Mouse (Mus musculus) B cell, adult 67 days (primary cell): Measurements from ENCODE around the gene Olfr974. TPM values are rescaled to one million over a fixed set of nuclear protein-coding genes. Genes with fewer than 3 reads are reported as not detected.

ENCODE experiments used
- total RNA-seq, 2 experiments: library from RNA; stranded (reverse); gene quantifications; 4 replicates each; pipeline ENCODE4 v1.2.4; 2023

Gene Olfr974
- total RNA-seq, result not detected

GRCm38 (mm10) chr9:39937201-39937600, at the start of gene Olfr974:
Gene Olfr974, plus strand, starts transcription at chr9:39937501.

GRCm38 (mm10) chr9:39907036-39907435, 30.3 kb upstream of the Olfr974 start, which contains the start of gene Olfr229:
Gene Olfr229, plus strand, starts transcription at chr9:39907336.

GRCm38 (mm10) chr9:39951946-39952345, 14.6 kb downstream of the Olfr974 start, which contains the start of gene Olfr975:
Gene Olfr975, minus strand, starts transcription at chr9:39952046.

GRCm38 (mm10) chr9:39961033-39961432, 23.7 kb downstream of the Olfr974 start, which contains the start of gene Olfr976:
Gene Olfr976, minus strand, starts transcription at chr9:39961133.

DNA sequence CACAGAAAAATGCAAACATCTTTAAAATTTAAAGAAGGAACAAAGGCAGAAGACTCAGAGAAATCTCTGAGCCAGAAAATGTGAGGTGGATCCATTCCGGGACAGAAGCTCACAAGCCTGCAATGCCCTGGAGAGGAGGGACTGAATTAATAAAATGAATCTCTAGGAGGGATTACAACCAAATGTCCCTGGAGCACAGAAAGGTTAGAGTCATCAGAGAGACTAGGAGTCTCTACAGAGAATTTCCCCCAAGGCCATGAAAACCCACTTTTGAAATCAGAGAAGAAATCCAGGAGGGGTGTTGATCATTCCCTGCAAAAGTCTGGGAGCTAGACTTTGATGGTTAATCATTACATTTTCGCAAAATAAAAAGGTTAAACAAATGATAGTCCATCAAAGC, 54.5 kb downstream of the Olfr974 start, which contains the start of gene Olfr978:
TSS of gene Olfr978 (plus strand) at position 301 of the 400 bp plus-strand sequence.

Other genes starting within 250 kb of the Olfr974 start
- not detected for gene Olfr149, start 230.4 kb upstream of the Olfr974 start, total RNA-seq
- gene Olfr965, start 226.1 kb upstream of the Olfr974 start, total RNA-seq, result not detected
- gene Olfr150, start 206.5 kb upstream of the Olfr974 start, total RNA-seq, result not detected
- not detected for gene Olfr967, start 191.3 kb upstream of the Olfr974 start, total RNA-seq
- gene Olfr968, start 154.2 kb upstream of the Olfr974 start, total RNA-seq, result not detected
- not detected for gene Olfr969, start 146.6 kb upstream of the Olfr974 start, total RNA-seq
- not detected for gene Olfr970, start 128.6 kb upstream of the Olfr974 start, total RNA-seq
- not detected for gene Olfr971, start 100.6 kb upstream of the Olfr974 start, total RNA-seq
- gene Olfr972, start 71.1 kb upstream of the Olfr974 start, total RNA-seq, result not detected
- gene Olfr229, start 30.2 kb upstream of the Olfr974 start, total RNA-seq, result not detected
- not detected for gene Olfr975, start 14.5 kb downstream of the Olfr974 start, total RNA-seq
- gene Olfr976, start 23.6 kb downstream of the Olfr974 start, total RNA-seq, result not detected
- gene Olfr978, start 54.6 kb downstream of the Olfr974 start, total RNA-seq, result not detected
- gene Olfr979, start 66.0 kb downstream of the Olfr974 start, total RNA-seq, result not detected
- gene Olfr980, start 72.1 kb downstream of the Olfr974 start, total RNA-seq, result not detected
- not detected for gene Olfr981, start 84.0 kb downstream of the Olfr974 start, total RNA-seq
- not detected for gene Olfr982, start 136.3 kb downstream of the Olfr974 start, total RNA-seq
- gene Olfr983, start 156.1 kb downstream of the Olfr974 start, total RNA-seq, result not detected
- gene Olfr984, start 176.7 kb downstream of the Olfr974 start, total RNA-seq, result under 1 TPM in 1 of 2 experiments, not detected in 1; 0.17 TPM
- not detected for gene Olfr985, start 192.7 kb downstream of the Olfr974 start, total RNA-seq
- not detected for gene Tmem225, start 210.6 kb downstream of the Olfr974 start, total RNA-seq
- not detected for gene Olfr986, start 243.4 kb downstream of the Olfr974 start, total RNA-seq